Mouse (Mus musculus): ENCODE measurements at regions not wholly inside any gene's neighbourhood (a gene's known extent, or its start where the extent isn't known, plus 50 kb on each side); places are given as distances from the start of the nearest gene placed in this dataset.

- no peak for DNase-seq (ENCODE audit: extremely low spot score, low spot score)
Observed at GRCm38 (mm10) chr3:34860877-34861649, 210.9 kb downstream of the Sox2 start.

DNA sequence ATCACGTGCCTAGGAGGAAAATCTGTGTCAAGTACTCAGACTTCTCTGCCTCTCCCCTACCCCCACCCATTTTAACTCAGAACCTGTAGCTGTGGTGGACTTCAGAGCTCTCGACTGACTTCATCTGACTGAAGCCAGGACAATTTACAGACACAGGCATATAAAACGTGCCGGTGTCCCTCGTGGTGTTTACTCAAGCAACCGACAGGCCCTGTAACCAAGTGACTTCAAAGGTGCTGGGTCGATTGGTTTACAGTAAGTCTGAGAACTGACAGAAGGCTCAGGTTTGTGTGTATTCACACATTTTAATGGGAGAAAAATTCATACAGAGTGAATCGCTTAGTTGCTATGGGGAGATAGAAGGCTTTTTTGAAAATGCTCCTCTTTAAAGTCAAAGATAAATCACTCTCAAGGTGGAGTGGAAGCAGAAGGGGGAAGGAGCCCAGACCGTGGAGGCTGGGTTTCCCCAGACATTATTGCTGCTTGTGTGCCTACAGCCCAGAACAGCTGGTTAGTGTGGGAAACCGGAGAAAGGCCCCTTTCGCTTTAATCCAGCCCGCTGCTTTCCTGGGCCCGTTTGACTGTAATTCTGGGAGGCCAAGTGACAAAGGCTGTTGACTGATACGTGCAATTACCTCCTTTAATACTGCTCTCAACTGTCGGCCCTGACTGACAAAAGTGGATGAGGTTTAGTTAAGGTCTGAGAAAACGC lies 218.6 kb downstream of the Sox2 start:
- DNase-seq (ENCODE audit: extremely low spot score, low spot score), result no peak

DNA sequence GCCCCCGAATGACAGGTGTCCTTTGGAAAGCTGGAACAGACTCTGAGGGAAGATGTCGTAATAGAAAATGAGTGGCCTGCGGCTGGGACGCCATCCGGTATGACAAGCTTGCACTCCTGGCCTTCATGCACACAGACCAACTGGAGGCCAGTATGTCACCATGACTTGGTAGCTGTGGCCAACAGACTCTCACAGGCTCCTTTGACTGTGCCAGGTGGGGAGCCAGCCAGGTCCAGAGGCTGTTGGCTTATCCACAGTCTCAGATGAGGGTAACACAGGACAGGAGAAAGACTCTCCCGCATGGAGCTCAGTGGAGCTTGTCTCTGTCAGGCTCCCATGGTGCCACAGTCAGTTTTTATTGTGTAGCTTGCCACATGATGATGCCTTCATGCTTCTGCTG lies 219.7 kb downstream of the Sox2 start:
- DNase-seq (ENCODE audit: extremely low spot score, low spot score), result no peak

GRCm38 (mm10) chr3:34885137-34885536 lies 234.9 kb downstream of the Sox2 start:
- DNase-seq (ENCODE audit: extremely low spot score, low spot score), result no peak

DNA sequence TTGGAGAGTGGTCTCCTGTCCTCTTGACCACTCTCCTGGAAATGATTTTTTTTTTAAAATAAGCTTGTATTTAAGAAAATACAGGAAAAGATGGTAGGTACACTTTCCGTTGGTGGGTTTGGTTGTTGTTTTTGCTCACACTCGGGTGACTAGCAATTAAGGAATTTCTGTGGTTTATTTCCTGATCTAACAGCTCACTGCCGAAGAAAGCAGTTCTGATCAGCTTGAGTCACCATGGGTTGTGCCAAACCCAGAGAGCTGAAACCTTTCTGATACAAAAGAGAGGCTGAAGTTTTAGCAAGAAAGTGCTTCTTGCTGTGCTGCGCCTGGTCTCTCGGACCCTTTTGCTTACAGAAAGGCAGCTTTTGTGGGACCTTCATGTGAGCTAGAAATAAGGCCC lies 243.2 kb downstream of the Sox2 start:
- no peak for DNase-seq (ENCODE audit: extremely low spot score, low spot score)

GRCm38 (mm10) chr3:34903106-34903505 lies 252.9 kb downstream of the Sox2 start:
- DNase-seq (ENCODE audit: extremely low spot score, low spot score), result no peak

DNA sequence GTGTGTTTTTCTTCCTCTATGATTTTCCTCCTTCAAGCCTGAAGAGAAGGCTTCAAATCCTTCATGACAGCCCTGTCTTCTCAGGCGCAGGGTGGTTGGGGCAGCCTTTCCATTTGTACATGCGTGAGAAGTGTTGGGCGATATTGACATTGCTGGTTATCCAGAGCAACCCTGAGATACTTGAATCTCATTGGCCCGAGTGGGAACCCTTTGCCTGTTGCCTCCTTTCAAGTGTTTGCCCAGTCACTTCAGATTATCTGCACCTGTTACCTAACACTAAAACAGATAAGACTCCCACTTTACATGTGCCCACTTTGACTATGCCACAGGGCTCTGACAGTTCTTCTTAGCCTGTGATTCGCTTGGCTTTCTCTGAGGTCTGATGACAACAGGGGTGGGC lies 258.3 kb downstream of the Sox2 start:
- no peak for DNase-seq (ENCODE audit: extremely low spot score, low spot score)

- no peak for DNase-seq (ENCODE audit: extremely low spot score, low spot score)
Observed at GRCm38 (mm10) chr3:34909350-34909749, 259.1 kb downstream of the Sox2 start.

- no peak for DNase-seq (ENCODE audit: extremely low spot score, low spot score)
Observed at GRCm38 (mm10) chr3:34918326-34918932, 268.2 kb downstream of the Sox2 start.

- DNase-seq (ENCODE audit: extremely low spot score, low spot score), result peak; percentile 14
Observed at GRCm38 (mm10) chr3:34920497-34920896, 270.3 kb downstream of the Sox2 start.

GRCm38 (mm10) chr3:34949867-34950266 lies 299.7 kb downstream of the Sox2 start:
- DNase-seq (ENCODE audit: extremely low spot score, low spot score), result peak; percentile 20

- no peak for DNase-seq (ENCODE audit: extremely low spot score, low spot score)
Observed at GRCm38 (mm10) chr3:34956183-34956582, 306.0 kb downstream of the Sox2 start.

GRCm38 (mm10) chr3:34959044-34959521 lies 308.9 kb downstream of the Sox2 start:
- DNase-seq (ENCODE audit: extremely low spot score, low spot score), result no peak

- DNase-seq (ENCODE audit: extremely low spot score, low spot score), result no peak
Observed at GRCm38 (mm10) chr3:34966442-34966841, 316.2 kb downstream of the Sox2 start.

GRCm38 (mm10) chr3:34967911-34968310 lies 317.7 kb downstream of the Sox2 start:
- no peak for DNase-seq (ENCODE audit: extremely low spot score, low spot score)

- no peak for DNase-seq (ENCODE audit: extremely low spot score, low spot score)
Observed at GRCm38 (mm10) chr3:34971536-34971935, 321.3 kb downstream of the Sox2 start.

DNA sequence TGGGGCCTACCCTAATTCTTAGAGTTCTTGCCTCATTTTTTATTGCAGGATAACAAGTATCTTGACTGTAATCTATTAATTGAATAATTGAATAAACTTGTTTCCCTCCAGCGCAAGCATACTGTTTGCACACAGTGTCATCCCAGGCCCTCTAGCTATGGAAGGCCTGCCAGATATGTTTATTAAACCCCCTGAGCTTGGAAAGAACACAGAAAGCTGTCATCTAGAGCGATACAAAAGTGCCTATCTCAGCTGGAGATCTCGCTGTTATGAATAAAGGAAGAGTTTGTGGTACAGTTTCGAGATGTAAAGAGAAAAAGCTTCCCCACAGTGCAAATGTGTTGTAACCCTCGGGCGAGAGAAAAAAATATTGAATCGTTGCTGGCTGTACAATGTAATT lies 324.2 kb downstream of the Sox2 start:
- DNase-seq (ENCODE audit: extremely low spot score, low spot score), result no peak

Data from neural tube, embryonic 10.5 days (tissue).